Mouse (Mus musculus) megakaryocyte, embryonic 14.5 days (primary cell): ENCODE data around the gene Dpysl5. TPM values are rescaled to one million over a fixed set of nuclear protein-coding genes. Genes with fewer than 3 reads are reported as not detected.
"Not testable (repeated sequence)": the region's sequence is repeated elsewhere in the genome, so short reads cannot be mapped to it uniquely, and the experiment has no call there.

Experiments
- H3K27me3 ChIP-seq: replicated peaks from 2 replicates; pipeline ENCODE3; 2012; ENCODE audit warnings: inconsistent platforms
- H3K36me3 ChIP-seq: replicated peaks from 2 replicates; pipeline ENCODE3; 2012; ENCODE audit warnings: low read length, inconsistent platforms, mixed read lengths
- H3K4me1 ChIP-seq: 2 replicates; pipeline ENCODE4 v1.6.1; 2012; ENCODE audit warnings: inconsistent platforms
- H3K4me3 ChIP-seq: replicated peaks from 2 replicates; pipeline ENCODE3; 2012; ENCODE audit warnings: moderate library complexity, mild to moderate bottlenecking, inconsistent platforms
- H3K9me3 ChIP-seq: 2 replicates; pipeline ENCODE4 v1.6.1; 2012; ENCODE audit warnings: inconsistent platforms
- FLI1 ChIP-seq: IDR thresholded peaks from 2 replicates; pipeline ENCODE4 v1.6.1; 2012; ENCODE audit warnings: low read length, inconsistent platforms, mixed read lengths
- GATA1 ChIP-seq: IDR thresholded peaks from 3 replicates; pipeline ENCODE4 v1.6.1; 2012; ENCODE audit warnings: mixed read lengths, low read length, inconsistent platforms, borderline replicate concordance
- polyA plus RNA-seq: library from polyadenylated mRNA; stranded (reverse); fragments of >175 nt; gene quantifications from 2 replicates; pipeline ENCODE4 v1.2.3, GENCODE M21; 2012; ENCODE audit warnings: low replicate concordance; ENCODE audit not compliant: insufficient read depth

Gene Dpysl5
- polyA plus RNA-seq, 1 experiment: 0.12 TPM

GRCm38 (mm10) chr5:30674001-30674400, 37.4 kb upstream of the Dpysl5 start:
- Histone ChIP-seq H3K36me3 (peaks cover 83% of the 10 kb centered on the region), H3K4me3 (no peak overlapping the region), H3K9me3 (no peaks in the 10 kb centered on the region), H3K27me3 (no peaks in the 10 kb centered on the region), H3K4me1 (peaks cover 19% of the 10 kb centered on the region)
- TF ChIP-seq GATA1 (no peak), FLI1 (no peak)

- TF ChIP-seq FLI1: no peak
- TF ChIP-seq GATA1: no peak
- peaks cover 57% of the 10 kb centered on the region for H3K36me3 ChIP-seq
- peaks cover 19% of the 10 kb centered on the region for H3K4me1 ChIP-seq
- no peak overlapping the region for H3K4me3 ChIP-seq
- no peaks in the 10 kb centered on the region for H3K27me3 ChIP-seq
- no peaks in the 10 kb centered on the region for H3K9me3 ChIP-seq
Measured at GRCm38 (mm10) chr5:30676800-30677199, 34.6 kb upstream of the Dpysl5 start.

- peaks cover 45% of the 10 kb centered on the region for H3K36me3 ChIP-seq
- H3K27me3 ChIP-seq, H3K4me3 ChIP-seq, H3K9me3 ChIP-seq: not testable (repeated sequence)
- H3K4me1 ChIP-seq: peaks cover 18% of the 10 kb centered on the region
Measured at GRCm38 (mm10) chr5:30678069-30678468, 33.3 kb upstream of the Dpysl5 start.

GRCm38 (mm10) chr5:30678722-30679296, 32.6 kb upstream of the Dpysl5 start:
- Histone ChIP-seq H3K4me1 (peaks cover 16% of the 10 kb centered on the region), H3K9me3 (no peaks in the 10 kb centered on the region), H3K27me3 (no peaks in the 10 kb centered on the region), H3K36me3 (peaks cover 37% of the 10 kb centered on the region), H3K4me3 (no peak overlapping the region)
- TF ChIP-seq FLI1 (no peak), GATA1 (no peak)

GRCm38 (mm10) chr5:30679593-30679992, 31.8 kb upstream of the Dpysl5 start:
- no peaks in the 10 kb centered on the region for H3K9me3 ChIP-seq
- TF ChIP-seq GATA1 (no peak), FLI1 (no peak)
- H3K27me3 ChIP-seq: peaks cover 4% of the 10 kb centered on the region
- peaks cover 16% of the 10 kb centered on the region for H3K4me1 ChIP-seq
- H3K4me3 ChIP-seq: no peak overlapping the region
- H3K36me3 ChIP-seq: peaks cover 30% of the 10 kb centered on the region

- Histone ChIP-seq H3K4me1 (peaks cover 16% of the 10 kb centered on the region), H3K36me3 (peaks cover 7% of the 10 kb centered on the region), H3K27me3 (peaks cover 12% of the 10 kb centered on the region), H3K4me3 (no peak overlapping the region), H3K9me3 (no peaks in the 10 kb centered on the region)
- TF ChIP-seq FLI1 (no peak), GATA1 (no peak)
Measured at GRCm38 (mm10) chr5:30681970-30682369, 29.4 kb upstream of the Dpysl5 start.

GRCm38 (mm10) chr5:30682967-30683600, 28.3 kb upstream of the Dpysl5 start:
- Histone ChIP-seq H3K4me3 (no peak overlapping the region), H3K27me3 (peaks cover 21% of the 10 kb centered on the region), H3K36me3 (no peaks in the 10 kb centered on the region), H3K4me1 (peaks cover 16% of the 10 kb centered on the region), H3K9me3 (no peaks in the 10 kb centered on the region)
- no peak for TF ChIP-seq FLI1
- no peak for TF ChIP-seq GATA1

GRCm38 (mm10) chr5:30683993-30684392, 27.4 kb upstream of the Dpysl5 start:
- H3K27me3 ChIP-seq: peaks cover 25% of the 10 kb centered on the region
- H3K4me3 ChIP-seq: no peak overlapping the region
- H3K36me3 ChIP-seq: no peaks in the 10 kb centered on the region
- H3K9me3 ChIP-seq: no peaks in the 10 kb centered on the region
- peaks cover 13% of the 10 kb centered on the region for H3K4me1 ChIP-seq
- TF ChIP-seq GATA1 (no peak), FLI1 (no peak)

GRCm38 (mm10) chr5:30686781-30687180, 24.6 kb upstream of the Dpysl5 start:
- Histone ChIP-seq H3K4me3 (no peak overlapping the region), H3K9me3 (no peaks in the 10 kb centered on the region), H3K36me3 (no peaks in the 10 kb centered on the region), H3K27me3 (peaks cover 40% of the 10 kb centered on the region), H3K4me1 (no peaks in the 10 kb centered on the region)
- TF ChIP-seq GATA1 (no peak), FLI1 (no peak)

- H3K9me3 ChIP-seq: no peaks in the 10 kb centered on the region
- TF ChIP-seq GATA1 (no peak), FLI1 (no peak)
- H3K36me3 ChIP-seq: no peaks in the 10 kb centered on the region
- no peaks in the 10 kb centered on the region for H3K4me1 ChIP-seq
- no peak overlapping the region for H3K4me3 ChIP-seq
- peaks cover 55% of the 10 kb centered on the region for H3K27me3 ChIP-seq
Measured at GRCm38 (mm10) chr5:30700361-30701000, 10.9 kb upstream of the Dpysl5 start.

GRCm38 (mm10) chr5:30701373-30701772, 10.0 kb upstream of the Dpysl5 start:
- not testable (repeated sequence) for H3K4me1 ChIP-seq, H3K4me3 ChIP-seq, H3K36me3 ChIP-seq, H3K9me3 ChIP-seq
- peaks cover 60% of the 10 kb centered on the region for H3K27me3 ChIP-seq
